In the genomic region with DNA sequence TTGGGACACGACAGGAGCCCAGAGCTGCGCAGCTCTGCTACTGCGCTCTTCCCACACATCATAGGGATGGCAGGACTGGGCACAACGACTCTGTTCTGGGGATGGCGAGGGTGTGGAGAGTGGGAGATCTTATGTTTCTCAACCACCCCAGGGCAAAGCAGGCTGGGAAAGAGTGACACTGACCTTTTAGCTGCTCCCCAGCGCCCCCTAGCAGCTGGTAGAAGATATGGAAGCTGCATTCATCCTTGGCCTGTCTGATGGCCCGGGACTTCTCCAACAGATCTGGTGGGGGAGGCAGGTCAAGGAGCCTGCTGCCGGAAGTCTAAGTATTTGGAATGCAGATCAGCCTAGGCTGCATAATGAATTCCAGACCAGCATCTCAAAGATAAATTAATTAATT, we compare ENCODE assay signal across 11 mouse cellular contexts. TPM values are rescaled to one million over a fixed set of nuclear protein-coding genes. Genes with fewer than 3 reads are reported as not detected.
DNase-seq lines count a peak whose midpoint lies in the region; ATAC-seq and TF ChIP-seq lines count a peak whose summit lies in the region.
"Had no signal": no experiment of that assay in that cellular context is flagged by ENCODE, and none has a peak within 500 bp of the region (broad histone marks: within the 10 kb centered on the region; RNA-seq: fewer than 3 reads in every experiment).

No protein-coding gene starts in this region.

- intact Hi-C loops in heart, adult 2 months (cut with DNase I): loop anchor here (5.0 to 10.0 kb wide), 2 partner anchors 169 to 389 kb away; a partner anchor contains a TSS
- intact Hi-C loops in gastrocnemius, postnatal 14 days (cut with DNase I; ENCODE audit: low total_unique reads): no loop called here

- peak; percentile 62 for ATAC-seq in granulocyte monocyte progenitor cell, adult 5-6 weeks (replicated peaks; ENCODE audit: poor library complexity, severe bottlenecking)

- H3K36me3 ChIP-seq in heart, adult 2 months (ENCODE audit: control insufficient read depth, insufficient read depth, low read length): no peaks in the 10 kb centered on the region

- no peak for TF ChIP-seq POLR2A in heart, adult 2 months (IDR thresholded peaks at IDR 0.05; ENCODE audit: insufficient read depth, low read depth, low read length)

- no peaks in the 10 kb centered on the region for H3K27me3 ChIP-seq in heart, adult 2 months (ENCODE audit: control insufficient read depth, insufficient read depth, low read length)

- 49% methylated on average over 8 of the region's 8 CpGs for WGBS in heart, adult 2 months

- H3K9ac ChIP-seq in heart, adult 2 months (ENCODE audit: low read depth, low read length): no peak overlapping the region

- H3K27ac ChIP-seq in heart, adult 2 months: no peak overlapping the region

- H3K79me2 ChIP-seq in heart, adult 2 months (replicated peaks; ENCODE audit: control insufficient read depth, insufficient read depth, low read length): no peaks in the 10 kb centered on the region

- no peaks in the 10 kb centered on the region for H3K4me1 ChIP-seq in heart, adult 2 months (ENCODE audit: control insufficient read depth, insufficient read depth, low read length)

- peak; percentile 55 for TF ChIP-seq CTCF in heart, adult 2 months (IDR thresholded peaks at IDR 0.05)

- TF ChIP-seq EP300 in heart, adult 2 months (IDR thresholded peaks at IDR 0.05; ENCODE audit: insufficient read depth, low read depth, low read length): no peak

- no peak for DNase-seq in heart, adult 2 months
- DNase-seq in heart, adult 11 months: no peak
- DNase-seq in 3T3-L1 (ENCODE audit: low read depth, low spot score) (peak; percentile 8), ES-CJ7 (ENCODE audit: low read depth, low spot score) (peak; percentile 90)
- no peak for DNase-seq in ovary, postnatal 10 days (ENCODE audit: low spot score)
- no peak for DNase-seq in left cerebral cortex, adult 18-20 months (ENCODE audit: low spot score in 2 of 2)
- DNase-seq in gastrocnemius, postnatal 14 days: no peak
- DNase-seq: cerebellum, adult 11 months; heart, adult 18-20 months had no signal

- H3K4me3 ChIP-seq in heart, adult 2 months: no peak overlapping the region

RNA-seq across cellular contexts. Expression of a gene that starts 16.9 kb away (rescaled TPM):
- total RNA-seq in heart, adult 2 months (2021): 10 to 100 TPM; 79.4 to 96.6 TPM
- 23.1 and 24.8 TPM in 2 replicates for polyA plus RNA-seq in heart, adult 2 months (2012; rRNA removed)
- total RNA-seq in granulocyte monocyte progenitor cell, adult 5-6 weeks (2014; fragmentation: Nextera tagmentation): not detected in 2 replicates
- not detected in 2 replicates for total RNA-seq in granulocyte monocyte progenitor cell, adult 5-6 weeks (2017)
- 10 to 100 TPM; 22.4 to 24.4 TPM for total RNA-seq in left cerebral cortex, adult 18-20 months (2021)
- 10 to 100 TPM; 20.6 to 24.4 TPM for total RNA-seq in gastrocnemius, postnatal 14 days (2021)

RNA-seq across cellular contexts. Expression of a gene that starts 54.8 kb away (rescaled TPM):
- not detected for total RNA-seq in heart, adult 2 months (2021)
- not detected in 2 replicates for polyA plus RNA-seq in heart, adult 2 months (2012; rRNA removed)
- not detected in 2 replicates for total RNA-seq in granulocyte monocyte progenitor cell, adult 5-6 weeks (2014; fragmentation: Nextera tagmentation)
- not detected in 2 replicates for total RNA-seq in granulocyte monocyte progenitor cell, adult 5-6 weeks (2017)
- total RNA-seq in left cerebral cortex, adult 18-20 months (2021): not detected
- total RNA-seq in gastrocnemius, postnatal 14 days (2021): not detected
- total RNA-seq: heart, adult 18-20 months had no signal
- polyA plus RNA-seq: stomach, embryonic 14.5 days had no signal

Comparison
In these comparisons a context has a peak if more than half of its experiments do, and no peak if none do; other contexts are left out.
1. DNase-seq: peak in 3T3-L1 (single experiment) and ES-CJ7 (single experiment); none in heart, adult 2 months (0 of 2), heart, adult 11 months (single experiment), ovary, postnatal 10 days (single experiment), left cerebral cortex, adult 18-20 months (0 of 2) and gastrocnemius, postnatal 14 days (single experiment).
2. RNA of a gene that starts 16.9 kb away (total RNA-seq): 79.4 to 96.6 TPM in heart, adult 2 months, 20.6 to 24.4 TPM in gastrocnemius, postnatal 14 days and 22.4 to 24.4 TPM in left cerebral cortex, adult 18-20 months; not detected in granulocyte monocyte progenitor cell, adult 5-6 weeks; every median in the first group is over 10 times any median in the second.